Mouse (Mus musculus): Measurements from ENCODE around the gene Clec3b. TPM values are rescaled to one million over a fixed set of nuclear protein-coding genes. Genes with fewer than 3 reads are reported as not detected.

Gene Clec3b
- polyA plus RNA-seq, 1 experiment from 2014 or later, result 0.60 TPM

GRCm38 (mm10) chr9:123162985-123163694 lies 12.4 kb downstream of the Clec3b start:
- ATAC-seq (ENCODE audit: low FRiP score) (no peak), DNase-seq (ENCODE audit: low spot score) (no peak)
- no peaks in the 10 kb centered on the region for H3K36me3 ChIP-seq (replicated peaks; ENCODE audit: control insufficient read depth, insufficient read depth)
- H3K27me3 ChIP-seq (ENCODE audit: control insufficient read depth, insufficient read depth, low read length), result no peaks in the 10 kb centered on the region
- H3K4me1 ChIP-seq (replicated peaks; ENCODE audit: control insufficient read depth, insufficient read depth, low read length), result 0 out of 2 replicates have a peak, but pooled peaks cover 3% of the 10 kb centered on the region
- 86% methylated on average over 4 of the region's 4 CpGs for WGBS
- H3K9me3 ChIP-seq (ENCODE audit: control insufficient read depth, low read length), result no peaks in the 10 kb centered on the region
- H3K4me3 ChIP-seq (replicated peaks; ENCODE audit: low read length), result no peak overlapping the region
- no peak overlapping the region for H3K27ac ChIP-seq
- H3K9ac ChIP-seq, result no peak overlapping the region
- no peak overlapping the region for H3K4me2 ChIP-seq (replicated peaks)

- no peak for DNase-seq (ENCODE audit: low spot score)
- H3K4me1 ChIP-seq (replicated peaks; ENCODE audit: control insufficient read depth, insufficient read depth, low read length), result 0 out of 2 replicates have a peak, but pooled peaks cover 3% of the 10 kb centered on the region
- no peak for ATAC-seq (ENCODE audit: low FRiP score)
- no peak overlapping the region for H3K9ac ChIP-seq
- H3K4me2 ChIP-seq (replicated peaks), result no peak overlapping the region
- H3K27me3 ChIP-seq (ENCODE audit: control insufficient read depth, insufficient read depth, low read length), result no peaks in the 10 kb centered on the region
- no peaks in the 10 kb centered on the region for H3K36me3 ChIP-seq (replicated peaks; ENCODE audit: control insufficient read depth, insufficient read depth)
- no peak overlapping the region for H3K4me3 ChIP-seq (replicated peaks; ENCODE audit: low read length)
- 67% methylated on average over 3 of the region's 3 CpGs for WGBS
- H3K9me3 ChIP-seq (ENCODE audit: control insufficient read depth, low read length), result no peaks in the 10 kb centered on the region
- H3K27ac ChIP-seq, result no peak overlapping the region
Observed at GRCm38 (mm10) chr9:123165781-123166443, 15.2 kb downstream of the Clec3b start.

GRCm38 (mm10) chr9:123173760-123174159 lies 23.0 kb downstream of the Clec3b start:
- Histone ChIP-seq H3K9ac (no peak overlapping the region), H3K36me3 (replicated peaks; ENCODE audit: control insufficient read depth, insufficient read depth) (no peaks in the 10 kb centered on the region), H3K27ac (no peak overlapping the region), H3K4me1 (replicated peaks; ENCODE audit: control insufficient read depth, insufficient read depth, low read length) (no peaks in the 10 kb centered on the region), H3K9me3 (ENCODE audit: control insufficient read depth, low read length) (no peaks in the 10 kb centered on the region), H3K4me2 (replicated peaks) (no peak overlapping the region), H3K4me3 (replicated peaks; ENCODE audit: low read length) (no peak overlapping the region), H3K27me3 (ENCODE audit: control insufficient read depth, insufficient read depth, low read length) (no peaks in the 10 kb centered on the region)
- no peak for ATAC-seq (ENCODE audit: low FRiP score)
- WGBS, result 94% methylated on average over 6 of the region's 6 CpGs
- no peak for DNase-seq (ENCODE audit: low spot score)

- H3K4me2 ChIP-seq (replicated peaks), result no peak overlapping the region
- H3K4me1 ChIP-seq (replicated peaks; ENCODE audit: control insufficient read depth, insufficient read depth, low read length), result no peaks in the 10 kb centered on the region
- no peak for ATAC-seq (ENCODE audit: low FRiP score)
- no peak overlapping the region for H3K4me3 ChIP-seq (replicated peaks; ENCODE audit: low read length)
- no peak overlapping the region for H3K9ac ChIP-seq
- H3K27me3 ChIP-seq (ENCODE audit: control insufficient read depth, insufficient read depth, low read length), result no peaks in the 10 kb centered on the region
- H3K9me3 ChIP-seq (ENCODE audit: control insufficient read depth, low read length), result no peaks in the 10 kb centered on the region
- no peak overlapping the region for H3K27ac ChIP-seq
- 46% methylated on average over 4 of the region's 4 CpGs for WGBS
- H3K36me3 ChIP-seq (replicated peaks; ENCODE audit: control insufficient read depth, insufficient read depth), result no peaks in the 10 kb centered on the region
- no peak for DNase-seq (ENCODE audit: low spot score)
Observed at GRCm38 (mm10) chr9:123174356-123174755, 23.6 kb downstream of the Clec3b start.

- no peaks in the 10 kb centered on the region for H3K4me1 ChIP-seq (replicated peaks; ENCODE audit: control insufficient read depth, insufficient read depth, low read length)
- H3K4me3 ChIP-seq (replicated peaks; ENCODE audit: low read length), result no peak overlapping the region
- no peak overlapping the region for H3K9ac ChIP-seq
- H3K27ac ChIP-seq, result no peak overlapping the region
- ATAC-seq (ENCODE audit: low FRiP score) (no peak), DNase-seq (ENCODE audit: low spot score) (no peak)
- H3K4me2 ChIP-seq (replicated peaks), result no peak overlapping the region
- no peaks in the 10 kb centered on the region for H3K9me3 ChIP-seq (ENCODE audit: control insufficient read depth, low read length)
- no peaks in the 10 kb centered on the region for H3K27me3 ChIP-seq (ENCODE audit: control insufficient read depth, insufficient read depth, low read length)
- 87% methylated on average over 9 of the region's 9 CpGs for WGBS
- no peaks in the 10 kb centered on the region for H3K36me3 ChIP-seq (replicated peaks; ENCODE audit: control insufficient read depth, insufficient read depth)
Observed at GRCm38 (mm10) chr9:123177380-123178048, 26.8 kb downstream of the Clec3b start.

GRCm38 (mm10) chr9:123180003-123180402 lies 29.3 kb downstream of the Clec3b start:
- no peaks in the 10 kb centered on the region for H3K4me1 ChIP-seq (replicated peaks; ENCODE audit: control insufficient read depth, insufficient read depth, low read length)
- no peak overlapping the region for H3K4me3 ChIP-seq (replicated peaks; ENCODE audit: low read length)
- DNase-seq (ENCODE audit: low spot score) (no peak), ATAC-seq (ENCODE audit: low FRiP score) (no peak)
- no peak overlapping the region for H3K27ac ChIP-seq
- H3K9me3 ChIP-seq (ENCODE audit: control insufficient read depth, low read length), result no peaks in the 10 kb centered on the region
- WGBS, result 96% methylated on average over 6 of the region's 6 CpGs
- no peaks in the 10 kb centered on the region for H3K27me3 ChIP-seq (ENCODE audit: control insufficient read depth, insufficient read depth, low read length)
- H3K36me3 ChIP-seq (replicated peaks; ENCODE audit: control insufficient read depth, insufficient read depth), result no peaks in the 10 kb centered on the region
- H3K4me2 ChIP-seq (replicated peaks), result no peak overlapping the region
- H3K9ac ChIP-seq, result no peak overlapping the region

GRCm38 (mm10) chr9:123183226-123183625 lies 32.5 kb downstream of the Clec3b start:
- Histone ChIP-seq H3K4me2 (replicated peaks) (no peak overlapping the region), H3K36me3 (replicated peaks; ENCODE audit: control insufficient read depth, insufficient read depth) (no peaks in the 10 kb centered on the region), H3K9ac (no peak overlapping the region), H3K9me3 (ENCODE audit: control insufficient read depth, low read length) (no peaks in the 10 kb centered on the region), H3K4me1 (replicated peaks; ENCODE audit: control insufficient read depth, insufficient read depth, low read length) (no peaks in the 10 kb centered on the region), H3K27me3 (ENCODE audit: control insufficient read depth, insufficient read depth, low read length) (no peaks in the 10 kb centered on the region), H3K27ac (no peak overlapping the region), H3K4me3 (replicated peaks; ENCODE audit: low read length) (no peak overlapping the region)
- ATAC-seq (ENCODE audit: low FRiP score) (no peak), DNase-seq (ENCODE audit: low spot score) (no peak)
- 77% methylated on average over 8 of the region's 8 CpGs for WGBS

- ATAC-seq (ENCODE audit: low FRiP score) (no peak), DNase-seq (ENCODE audit: low spot score) (no peak)
- 45% methylated on average over 2 of the region's 2 CpGs for WGBS
- no peaks in the 10 kb centered on the region for H3K4me1 ChIP-seq (replicated peaks; ENCODE audit: control insufficient read depth, insufficient read depth, low read length)
- no peak overlapping the region for H3K4me2 ChIP-seq (replicated peaks)
- H3K27me3 ChIP-seq (ENCODE audit: control insufficient read depth, insufficient read depth, low read length), result no peaks in the 10 kb centered on the region
- H3K4me3 ChIP-seq (replicated peaks; ENCODE audit: low read length), result no peak overlapping the region
- no peaks in the 10 kb centered on the region for H3K36me3 ChIP-seq (replicated peaks; ENCODE audit: control insufficient read depth, insufficient read depth)
- no peaks in the 10 kb centered on the region for H3K9me3 ChIP-seq (ENCODE audit: control insufficient read depth, low read length)
- no peak overlapping the region for H3K27ac ChIP-seq
- no peak overlapping the region for H3K9ac ChIP-seq
Observed at GRCm38 (mm10) chr9:123185546-123185945, 34.8 kb downstream of the Clec3b start.

GRCm38 (mm10) chr9:123186151-123186550 lies 35.4 kb downstream of the Clec3b start:
- Histone ChIP-seq H3K36me3 (replicated peaks; ENCODE audit: control insufficient read depth, insufficient read depth) (no peaks in the 10 kb centered on the region), H3K4me3 (replicated peaks; ENCODE audit: low read length) (no peak overlapping the region), H3K9ac (no peak overlapping the region), H3K4me2 (replicated peaks) (no peak overlapping the region), H3K27ac (no peak overlapping the region), H3K4me1 (replicated peaks; ENCODE audit: control insufficient read depth, insufficient read depth, low read length) (no peaks in the 10 kb centered on the region), H3K9me3 (ENCODE audit: control insufficient read depth, low read length) (no peaks in the 10 kb centered on the region), H3K27me3 (ENCODE audit: control insufficient read depth, insufficient read depth, low read length) (no peaks in the 10 kb centered on the region)
- ATAC-seq (ENCODE audit: low FRiP score) (no peak), DNase-seq (ENCODE audit: low spot score) (no peak)
- WGBS, result 83% methylated on average over 5 of the region's 5 CpGs
